Mouse (Mus musculus): Measurements from ENCODE around the gene Irf1.

Irf1 gene

DNA sequence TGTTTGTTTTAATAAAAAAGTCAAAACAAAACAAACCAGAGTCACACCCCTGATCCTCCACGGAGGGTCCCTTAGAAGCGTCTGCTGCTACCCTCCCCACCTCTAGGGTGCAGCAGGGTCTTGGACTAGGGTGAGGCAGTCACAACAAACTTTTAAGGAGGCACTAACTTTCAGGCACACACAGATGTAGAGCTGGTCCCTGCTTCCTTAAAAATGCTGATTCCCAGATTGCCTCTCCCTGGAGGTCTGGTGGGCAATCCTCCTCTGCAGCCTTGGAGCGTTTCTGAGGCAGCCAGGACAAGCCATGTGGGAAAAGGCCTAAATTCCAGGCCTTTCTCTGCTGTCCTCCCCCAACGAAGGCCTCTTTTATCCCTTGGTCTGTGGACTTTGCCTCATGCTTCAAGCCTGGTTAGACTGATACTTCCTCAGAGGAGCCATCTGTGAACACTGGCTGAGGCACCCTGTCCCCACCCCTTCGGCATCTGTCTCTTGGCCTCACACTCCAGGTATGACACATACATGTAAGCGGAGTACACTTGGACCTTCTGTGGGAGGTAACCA lies 10.9 kb upstream of the Irf1 start:
- in situ Hi-C loops (cut with MboI; ENCODE audit: unreplicated experiment in 2 of 2): no loop called here

DNA sequence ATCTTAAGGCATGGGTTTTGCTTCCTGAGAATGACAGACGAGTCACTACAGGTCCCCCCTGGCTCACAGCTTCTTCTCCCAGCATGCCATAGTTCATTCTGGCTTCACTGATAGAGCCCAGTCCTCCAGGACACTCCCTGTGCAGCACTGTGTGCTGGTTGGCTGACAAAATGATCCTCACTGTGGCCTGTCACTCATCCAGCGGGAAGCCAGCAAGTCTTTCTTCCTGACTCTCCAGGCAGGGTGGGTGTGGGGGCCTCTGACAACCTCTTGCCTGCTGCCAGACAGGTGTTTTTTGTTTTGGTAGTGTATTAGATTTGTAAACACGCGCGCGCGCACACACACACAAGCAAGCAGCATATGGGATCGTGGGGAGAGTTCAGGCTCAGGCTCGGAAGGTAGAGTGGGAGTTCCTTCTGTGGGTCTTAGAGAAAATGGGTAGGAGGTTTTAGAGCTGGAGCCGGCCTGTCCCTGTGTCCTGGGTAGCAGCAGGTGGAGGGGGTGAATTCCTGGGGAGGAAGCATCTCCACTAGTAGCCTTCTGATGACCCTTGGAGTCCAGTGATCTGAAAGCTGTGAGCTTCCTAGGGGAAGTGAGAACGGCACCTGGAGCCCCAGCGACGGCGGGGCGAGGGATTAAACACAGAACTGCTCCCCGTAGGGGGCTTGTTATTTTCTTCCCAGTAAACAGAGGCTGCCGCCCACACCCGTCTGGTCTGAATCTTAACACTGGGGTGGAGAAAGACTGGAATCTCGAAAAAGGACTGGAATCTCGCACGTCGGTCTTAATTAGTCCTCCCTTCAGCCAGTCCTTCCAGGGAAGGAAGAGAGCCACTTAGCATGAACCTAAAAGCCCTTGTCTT lies 10.0 kb upstream of the Irf1 start:
- in situ Hi-C loops (cut with MboI; ENCODE audit: unreplicated experiment in 2 of 2): loop anchor here (5.0 kb wide), 3 partner anchors 38 to 93 kb away; no protein-coding TSS in a partner anchor

DNA sequence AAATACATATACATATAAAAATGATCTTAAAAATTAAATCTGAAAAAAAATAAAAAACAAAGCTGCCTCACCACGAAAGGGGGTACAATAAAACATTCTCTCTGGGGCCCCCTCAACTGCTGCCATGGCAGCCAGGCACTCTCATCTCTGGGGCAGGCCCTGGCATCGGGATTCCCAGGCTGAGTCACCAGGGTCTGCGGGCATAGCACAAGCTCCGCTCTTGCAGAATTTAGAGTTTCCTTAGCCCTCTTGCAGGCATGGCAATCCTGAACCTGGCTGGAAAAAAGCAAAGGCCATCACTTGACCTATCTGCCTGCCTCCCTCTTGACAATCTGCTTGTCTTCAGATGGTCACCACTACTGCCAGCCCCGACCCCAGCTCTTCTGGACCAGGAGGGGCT lies 8.5 kb upstream of the Irf1 start:
- in situ Hi-C loops (cut with MboI; ENCODE audit: unreplicated experiment in 2 of 2): loop anchor here (5.0 kb wide), 3 partner anchors 36 to 91 kb away; no protein-coding TSS in a partner anchor

DNA sequence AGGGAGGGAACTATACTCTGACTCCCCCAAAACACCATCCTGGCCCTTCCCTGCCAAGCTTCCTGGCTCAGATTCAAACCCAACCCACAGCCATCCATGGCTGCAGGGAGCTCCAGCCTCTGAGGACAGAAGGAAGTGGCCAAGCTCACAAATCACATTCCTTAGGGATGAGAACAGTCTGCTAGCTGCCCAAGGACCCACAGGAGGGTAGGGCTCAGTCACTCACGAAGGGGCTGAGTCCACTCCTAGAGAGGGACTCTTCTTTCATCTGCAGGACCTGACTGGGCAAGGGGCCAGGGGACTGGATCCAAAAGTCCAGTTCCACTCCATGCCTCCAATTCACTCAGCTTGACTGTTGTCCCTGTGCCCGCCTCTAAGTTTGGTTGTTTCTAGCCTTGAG lies 8.0 kb upstream of the Irf1 start:
- in situ Hi-C loops (cut with MboI; ENCODE audit: unreplicated experiment in 2 of 2): loop anchor here (5.0 kb wide), 3 partner anchors 35 to 90 kb away; no protein-coding TSS in a partner anchor

DNA sequence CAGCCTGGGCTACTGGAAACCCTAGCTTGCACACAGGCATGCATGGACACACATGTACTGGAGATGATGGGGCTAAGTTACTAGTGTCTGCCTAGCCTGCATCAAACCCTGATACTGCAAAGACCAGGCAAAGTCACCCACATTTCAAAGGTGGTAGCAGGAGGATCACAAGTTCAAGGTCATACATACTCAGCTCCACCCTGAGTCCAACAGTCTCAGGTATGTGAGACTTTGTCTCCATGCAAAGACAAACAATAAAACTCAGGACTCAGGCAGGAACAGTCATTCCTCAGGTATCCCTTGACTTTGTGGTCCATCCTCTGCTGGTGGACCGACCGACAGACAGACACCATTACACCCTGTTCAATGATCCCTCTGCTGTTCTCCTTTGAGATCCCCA lies 7.4 kb upstream of the Irf1 start:
- in situ Hi-C loops (cut with MboI; ENCODE audit: unreplicated experiment in 2 of 2): loop anchor here (5.0 kb wide), 3 partner anchors 35 to 90 kb away; no protein-coding TSS in a partner anchor

DNA sequence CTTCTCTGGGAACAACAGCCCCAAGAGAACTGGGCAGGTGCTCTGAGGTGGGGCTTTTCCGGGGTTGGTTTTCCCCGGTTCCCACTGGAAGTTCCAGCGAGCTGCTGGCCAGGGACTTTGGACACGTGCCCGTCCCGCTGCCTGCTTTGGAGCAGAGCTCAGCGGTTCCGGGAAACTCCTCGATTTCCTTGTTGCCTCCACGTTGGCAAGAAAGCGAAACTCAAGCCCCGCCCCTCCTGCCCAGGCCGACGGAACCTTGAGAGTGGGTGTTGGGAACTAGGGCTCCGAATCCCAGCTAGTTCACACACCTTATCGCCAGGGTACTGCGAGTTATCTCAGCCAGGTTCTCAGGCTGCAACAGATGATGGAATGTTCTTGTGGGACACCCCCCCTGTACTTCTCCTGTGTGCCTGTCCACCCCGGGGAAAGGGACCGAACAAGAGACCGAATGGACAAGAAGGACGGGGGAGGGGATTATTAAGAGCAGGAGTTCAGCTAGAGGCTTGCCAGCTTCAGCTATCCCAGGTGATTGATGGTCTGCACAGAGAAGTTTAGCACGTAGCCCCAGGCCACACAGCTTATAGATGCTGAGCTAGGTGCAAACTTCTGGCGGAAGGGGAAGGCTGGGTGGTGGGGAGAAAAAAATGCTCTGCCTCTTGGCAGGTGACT lies 6.9 kb upstream of the Irf1 start:
- in situ Hi-C loops (cut with MboI; ENCODE audit: unreplicated experiment in 2 of 2): loop anchor here (5.0 kb wide), 3 partner anchors 34 to 89 kb away; no protein-coding TSS in a partner anchor

DNA sequence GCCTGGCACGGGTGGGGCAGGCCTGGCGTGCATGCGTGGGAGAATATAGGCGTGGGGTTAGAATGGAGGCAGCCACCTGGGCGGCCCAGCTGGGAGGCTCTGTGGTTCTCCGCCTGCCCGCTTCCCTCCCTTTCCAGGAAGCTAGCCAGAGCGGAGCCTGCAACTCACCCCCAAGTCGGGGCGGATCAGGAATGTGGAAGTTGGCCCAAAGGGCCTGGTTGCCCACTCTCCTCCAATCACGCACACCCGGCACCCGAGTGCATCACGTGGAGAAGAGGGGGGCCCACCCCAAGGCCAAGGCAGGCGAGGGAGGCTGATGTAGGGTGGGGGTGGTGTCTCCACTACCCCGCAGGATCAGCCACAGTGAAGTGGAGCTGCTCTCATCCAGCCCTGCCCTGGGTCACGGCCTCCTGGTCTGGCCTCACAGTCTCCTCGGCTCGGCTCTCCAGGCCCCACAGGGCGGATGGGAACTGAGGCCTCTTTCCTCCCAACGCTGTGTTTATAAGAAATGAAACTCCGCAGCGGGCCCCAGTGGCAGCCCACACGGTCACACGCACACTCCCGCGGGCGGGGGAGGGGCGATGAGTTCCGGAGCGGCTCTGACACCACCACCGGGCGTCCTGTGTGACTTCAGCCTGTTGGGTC lies 6.2 kb upstream of the Irf1 start:
- in situ Hi-C loops (cut with MboI; ENCODE audit: unreplicated experiment in 2 of 2): loop anchor here (5.0 kb wide), 3 partner anchors 34 to 89 kb away; no protein-coding TSS in a partner anchor

DNA sequence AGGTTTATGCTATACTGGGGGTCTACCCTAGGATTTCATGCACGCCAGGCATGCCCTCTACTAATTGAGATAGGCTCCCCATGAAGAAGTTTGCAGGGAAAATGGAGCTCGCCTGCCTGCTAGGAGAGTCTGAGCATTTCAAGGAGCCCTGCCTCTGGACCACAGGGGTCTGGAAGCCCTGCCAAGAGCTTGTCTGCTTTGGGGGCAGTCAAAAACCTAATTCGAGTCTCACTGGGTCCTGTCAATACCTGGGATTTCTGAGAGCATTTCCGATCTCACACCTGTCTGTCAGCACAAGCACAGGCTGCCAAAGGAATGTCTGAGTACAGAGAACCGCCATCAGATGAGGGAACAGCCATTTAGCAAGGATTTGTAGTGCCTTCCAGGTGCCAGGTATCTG lies 5.2 kb upstream of the Irf1 start:
- in situ Hi-C loops (cut with MboI; ENCODE audit: unreplicated experiment in 2 of 2): loop anchor here (5.0 kb wide), 3 partner anchors 33 to 88 kb away; no protein-coding TSS in a partner anchor

DNA sequence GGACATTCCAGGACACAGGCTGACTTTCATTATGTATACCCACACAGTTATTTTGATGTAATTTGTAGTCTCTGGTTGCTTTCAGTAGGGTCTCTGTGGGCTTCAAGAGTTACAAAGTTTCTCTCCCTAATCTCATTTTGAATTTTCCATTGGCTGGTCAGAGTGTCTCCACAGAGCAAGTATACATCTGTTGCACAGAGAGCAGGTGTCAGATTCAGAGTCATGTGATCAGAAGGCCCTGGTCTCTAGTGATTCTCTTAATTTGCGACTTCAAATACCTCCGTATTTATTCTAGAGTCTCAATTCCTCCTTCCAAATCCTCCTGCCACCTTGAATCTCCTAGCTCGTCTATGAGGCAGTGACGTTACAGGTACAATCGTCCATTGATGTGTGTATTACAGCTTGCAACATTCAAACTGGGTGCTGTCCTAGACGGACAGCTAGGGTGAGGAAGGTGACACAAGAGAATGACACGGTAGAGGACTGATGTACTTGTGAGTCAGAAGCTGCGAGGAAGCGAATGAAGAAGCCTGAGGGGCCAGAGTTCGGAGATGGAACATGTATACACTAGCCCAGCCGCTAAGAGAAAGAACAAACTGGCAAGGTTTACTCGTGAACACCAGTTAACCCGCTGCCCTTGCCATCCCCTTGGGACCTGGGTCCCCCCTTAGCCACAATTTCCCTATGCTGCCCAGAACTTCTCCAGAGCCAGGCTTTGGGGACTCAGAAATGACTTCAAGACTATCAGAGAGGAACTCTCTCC lies 1.2 kb upstream of the Irf1 start:
- in situ Hi-C loops (cut with MboI; ENCODE audit: unreplicated experiment in 2 of 2): no loop called here

DNA sequence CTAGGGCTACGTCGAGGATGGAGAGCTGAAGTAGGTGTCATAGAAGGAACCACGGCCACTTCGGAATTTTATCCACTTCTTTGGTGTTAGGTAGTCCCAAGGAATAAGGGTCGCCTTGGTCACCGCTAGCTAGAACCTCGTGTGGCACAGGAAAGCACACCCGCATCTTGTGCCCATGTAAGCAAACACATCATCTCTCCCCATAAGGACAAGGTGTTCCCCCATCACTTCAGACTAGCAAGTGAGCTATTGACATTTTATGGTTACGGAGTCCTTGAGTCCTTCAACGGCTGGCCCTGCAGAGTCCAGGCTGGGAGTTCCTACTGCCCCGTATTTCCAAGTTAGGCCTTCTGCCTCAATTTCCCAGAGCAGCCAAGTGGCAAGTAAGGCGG lies 633 bp upstream of the Irf1 start:
- in situ Hi-C loops (cut with MboI; ENCODE audit: unreplicated experiment in 2 of 2): no loop called here

DNA sequence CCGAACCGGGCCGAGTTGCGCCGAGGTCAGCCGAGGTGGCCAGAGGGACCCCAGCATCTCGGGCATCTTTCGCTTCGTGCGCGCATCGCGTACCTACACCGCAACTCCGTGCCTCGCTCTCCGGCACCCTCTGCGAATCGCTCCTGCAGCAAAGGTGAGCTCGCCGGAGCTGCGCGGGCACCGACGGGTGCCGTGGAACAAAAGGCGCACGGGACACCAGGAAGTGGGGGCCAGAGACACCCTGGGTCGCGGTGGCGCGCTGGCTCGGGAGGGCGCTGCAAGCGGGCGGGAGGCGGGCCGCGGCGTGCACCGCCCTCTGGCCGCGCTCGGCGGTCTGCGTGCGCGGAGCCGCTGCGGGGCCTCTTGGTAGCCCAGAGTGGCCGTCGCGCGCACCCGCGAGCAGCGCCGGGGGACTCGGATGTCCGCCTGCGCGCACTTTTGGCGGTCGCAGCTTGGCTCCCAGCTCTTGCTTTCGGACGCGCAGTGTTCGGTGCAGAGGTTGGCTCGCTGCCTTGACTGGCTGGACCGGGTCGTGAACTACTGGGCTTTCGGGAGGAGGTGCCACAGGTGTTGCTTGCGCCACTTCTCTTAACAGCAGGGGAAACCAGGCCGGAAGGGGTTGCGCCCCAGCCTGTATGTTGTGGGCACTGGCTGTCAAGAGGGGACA lies 444 bp downstream of the Irf1 start:
- in situ Hi-C loops (cut with MboI; ENCODE audit: unreplicated experiment in 2 of 2): no loop called here

DNA sequence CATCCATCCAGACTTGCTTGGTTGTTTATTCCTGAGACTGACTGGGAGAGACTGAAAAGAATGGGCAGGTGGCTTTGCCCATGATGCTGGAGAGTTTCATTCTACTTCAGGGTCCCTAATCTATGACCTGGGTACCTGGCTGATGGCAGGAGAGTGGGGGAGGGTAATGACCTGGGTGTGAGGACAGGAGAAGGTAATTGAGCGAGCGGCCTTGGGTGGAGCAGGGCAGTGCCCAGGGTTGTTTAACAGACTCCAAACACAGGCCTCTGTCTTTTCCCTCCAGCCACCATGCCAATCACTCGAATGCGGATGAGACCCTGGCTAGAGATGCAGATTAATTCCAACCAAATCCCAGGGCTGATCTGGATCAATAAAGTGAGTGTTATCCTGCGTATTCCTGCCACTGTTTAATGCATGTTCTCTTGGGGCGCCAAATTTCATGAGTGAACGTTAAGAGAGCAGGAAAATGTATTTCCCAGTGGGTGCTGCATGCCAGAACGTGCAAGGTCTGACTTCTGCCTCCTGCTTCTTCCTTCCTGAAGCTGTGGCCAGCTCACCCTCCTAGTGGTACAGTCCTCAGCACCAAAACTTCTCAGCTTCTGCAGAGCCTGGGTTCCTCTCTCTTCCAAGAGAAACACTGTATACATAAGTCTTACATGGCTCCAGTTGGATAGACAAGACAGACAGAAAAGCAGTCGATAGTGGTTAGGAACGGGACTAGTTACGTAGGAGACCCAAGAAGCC lies 1.4 kb downstream of the Irf1 start:
- in situ Hi-C loops (cut with MboI; ENCODE audit: unreplicated experiment in 2 of 2): no loop called here

DNA sequence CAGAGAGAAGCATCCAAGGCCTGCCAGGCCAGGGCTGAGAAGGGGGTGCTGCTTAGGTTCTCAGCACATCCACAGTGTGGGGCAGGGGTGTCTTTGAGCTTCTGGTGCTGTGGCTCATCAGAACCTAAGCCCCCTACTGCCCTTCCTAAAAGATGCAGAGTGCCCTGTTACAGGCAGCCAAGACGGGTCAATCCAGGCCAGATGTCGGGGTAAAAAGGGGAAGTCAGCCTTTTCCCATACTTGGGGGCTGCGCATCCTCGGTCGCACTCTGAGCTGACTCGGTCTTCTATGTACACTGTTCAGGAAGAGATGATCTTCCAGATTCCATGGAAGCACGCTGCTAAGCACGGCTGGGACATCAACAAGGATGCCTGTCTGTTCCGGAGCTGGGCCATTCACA lies 2.7 kb downstream of the Irf1 start:
- in situ Hi-C loops (cut with MboI; ENCODE audit: unreplicated experiment in 2 of 2): no loop called here

DNA sequence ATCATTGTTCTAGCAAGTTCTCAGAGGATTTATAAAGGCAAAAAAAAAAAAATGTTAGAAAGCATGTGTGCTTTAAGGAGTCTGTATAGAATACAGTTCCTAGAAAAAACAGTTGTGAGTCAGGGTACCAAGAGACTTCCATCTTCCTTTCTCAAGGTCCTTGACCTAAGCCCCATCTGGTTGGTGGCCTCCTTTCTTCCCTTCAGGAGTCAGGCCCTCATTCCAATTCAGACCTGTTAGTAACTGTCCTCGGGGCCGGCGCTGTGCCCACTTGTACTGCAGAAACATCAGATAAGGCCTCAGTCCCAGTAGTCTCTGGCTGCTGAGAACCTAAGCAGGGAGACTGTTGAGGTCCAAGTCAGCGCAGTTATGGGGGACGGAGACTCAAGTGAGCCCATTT lies 3.3 kb downstream of the Irf1 start, which contains the start of gene Gm17334:
Gene Gm17334 (minus strand): TSS at position 101 of the 400 bp plus-strand sequence.
- in situ Hi-C loops (cut with MboI; ENCODE audit: unreplicated experiment in 2 of 2): no loop called here

DNA sequence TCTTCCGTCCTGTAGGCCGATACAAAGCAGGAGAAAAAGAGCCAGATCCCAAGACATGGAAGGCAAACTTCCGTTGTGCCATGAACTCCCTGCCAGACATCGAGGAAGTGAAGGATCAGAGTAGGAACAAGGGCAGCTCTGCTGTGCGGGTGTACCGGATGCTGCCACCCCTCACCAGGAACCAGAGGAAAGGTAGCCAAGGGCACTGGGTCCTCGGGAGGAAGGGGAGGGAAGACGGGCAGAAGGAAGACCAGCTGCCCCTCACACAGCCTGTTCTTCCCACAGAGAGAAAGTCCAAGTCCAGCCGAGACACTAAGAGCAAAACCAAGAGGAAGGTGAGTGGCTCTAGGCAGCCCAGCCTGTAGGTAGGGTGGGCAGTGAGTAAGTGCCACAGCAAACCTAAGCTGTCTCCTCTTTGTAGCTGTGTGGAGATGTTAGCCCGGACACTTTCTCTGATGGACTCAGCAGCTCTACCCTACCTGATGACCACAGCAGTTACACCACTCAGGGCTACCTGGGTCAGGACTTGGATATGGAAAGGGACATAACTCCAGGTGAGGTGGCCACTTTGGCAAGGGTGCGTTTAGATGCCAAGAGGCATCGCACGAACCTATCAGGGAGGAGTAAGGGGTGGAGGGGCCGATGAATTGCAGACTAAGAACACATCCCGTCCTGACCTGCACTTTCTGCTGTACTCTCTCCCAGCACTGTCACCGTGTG lies 4.0 kb downstream of the Irf1 start:
- in situ Hi-C loops (cut with MboI; ENCODE audit: unreplicated experiment in 2 of 2): no loop called here

DNA sequence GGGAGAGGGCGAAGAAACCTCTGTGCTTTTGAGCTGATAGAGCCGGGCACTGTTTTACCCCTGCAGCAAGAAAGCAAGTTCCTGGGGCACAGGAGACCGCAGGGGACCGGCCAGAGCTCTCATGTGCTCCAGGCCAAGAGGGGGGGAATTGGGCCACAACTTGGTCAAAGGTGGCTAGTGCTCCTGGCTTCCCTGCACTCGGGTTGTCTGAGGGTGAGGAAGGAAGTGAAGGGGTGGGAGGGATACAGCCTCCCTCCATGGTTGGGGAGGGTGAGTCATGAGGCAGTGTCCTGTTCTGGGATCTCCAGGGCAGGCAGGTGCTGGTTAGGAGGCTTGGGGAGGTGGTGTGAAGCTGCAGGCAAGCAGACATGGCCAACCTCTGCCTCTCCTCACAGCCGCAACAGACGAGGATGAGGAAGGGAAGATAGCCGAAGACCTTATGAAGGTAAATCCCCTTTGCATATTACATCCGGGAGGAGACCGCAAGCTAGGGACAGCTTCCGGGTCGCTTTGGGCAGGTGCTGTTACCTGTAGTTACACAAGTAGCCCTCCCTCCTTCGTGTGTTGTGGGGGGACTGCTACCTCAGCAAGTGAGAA lies 4.9 kb downstream of the Irf1 start:
- in situ Hi-C loops (cut with MboI; ENCODE audit: unreplicated experiment in 2 of 2): loop anchor here in 1 of 2 experiments (25.0 kb wide), 1 partner anchor 988 kb away; no protein-coding TSS in a partner anchor

DNA sequence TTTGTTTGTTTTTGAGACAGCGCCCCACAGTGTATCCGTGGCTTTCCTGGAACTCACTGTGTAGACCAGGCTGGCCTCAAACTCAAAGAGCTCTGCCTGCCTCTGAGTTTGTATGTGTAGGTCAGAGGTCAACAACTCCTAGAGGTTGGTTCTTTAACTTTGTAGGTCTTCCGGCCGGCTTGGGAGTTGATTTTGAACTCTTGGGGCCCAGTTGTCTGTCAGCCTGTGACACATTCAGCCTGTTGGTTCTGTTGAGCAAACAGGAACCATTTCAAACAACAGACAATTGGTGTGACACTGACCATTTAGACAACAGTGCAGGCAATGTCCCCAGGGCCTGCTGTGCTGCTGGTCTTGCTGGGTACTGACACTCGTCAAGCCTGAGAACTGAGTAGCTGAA lies 7.9 kb downstream of the Irf1 start:
- in situ Hi-C loops (cut with MboI; ENCODE audit: unreplicated experiment in 2 of 2): loop anchor here in 1 of 2 experiments (25.0 kb wide), 1 partner anchor 985 kb away; no protein-coding TSS in a partner anchor

Data from v-Abl transformed pro-B cells (cell line).